14 mouse cellular contexts compared by ENCODE assay signal in the genomic region with DNA sequence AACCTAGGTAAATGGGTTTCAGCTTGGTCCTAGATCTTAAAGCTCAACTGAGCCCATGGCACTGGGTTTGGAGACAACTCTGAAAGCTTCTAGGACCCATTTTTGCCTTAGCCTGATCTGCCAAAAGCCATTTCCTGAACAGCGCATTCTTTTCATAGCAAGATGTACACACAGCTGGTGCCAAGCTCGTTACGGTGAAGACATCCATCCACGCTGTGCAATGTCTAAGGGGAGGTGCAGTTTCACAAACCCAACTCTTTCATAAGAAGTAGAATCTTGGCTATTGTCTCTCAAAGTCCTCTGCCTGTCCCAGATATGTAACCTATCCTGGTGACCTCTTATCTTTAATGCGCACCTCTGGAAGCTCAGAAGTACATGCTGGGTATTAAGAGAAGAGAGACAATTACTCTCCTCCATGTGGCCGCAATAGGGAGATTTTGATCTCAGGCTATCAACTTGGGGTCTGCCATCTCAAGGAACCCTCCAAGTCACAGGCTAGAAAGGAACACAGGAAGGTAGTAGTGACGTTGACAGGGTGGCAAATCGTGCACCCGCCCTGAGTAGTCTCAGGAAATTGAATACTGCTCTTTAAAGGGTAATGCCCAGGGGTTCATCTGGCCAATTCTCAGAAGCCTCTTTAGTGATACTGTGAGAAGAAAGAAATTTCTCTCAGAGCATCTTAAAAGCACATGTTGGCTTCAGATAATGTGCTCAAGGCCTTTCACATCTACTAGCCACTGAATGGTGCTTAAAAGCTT.
DNase-seq lines count a peak whose midpoint lies in the region; ATAC-seq lines count a peak whose summit lies in the region.
"Had no signal": no experiment of that assay in that cellular context is flagged by ENCODE, and none has a peak within 500 bp of the region (broad histone marks: within the 10 kb centered on the region; RNA-seq: fewer than 3 reads in every experiment).

No protein-coding gene starts in this region.

- no peaks in the 10 kb centered on the region for H3K27me3 ChIP-seq in intestine, embryonic 15.5 days (replicated peaks)
- H3K27me3 ChIP-seq: heart, embryonic 15.5 days; midbrain, embryonic 15.5 days had no signal

- no peaks in the 10 kb centered on the region for H3K9me3 ChIP-seq in intestine, embryonic 15.5 days
- H3K9me3 ChIP-seq: forebrain, embryonic 10.5 days; heart, embryonic 15.5 days; midbrain, embryonic 15.5 days had no signal

- ATAC-seq in frontal cortex, adult (ENCODE audit: low TSS enrichment) = peak; percentile 94
- ATAC-seq in megakaryocyte, adult 5-6 weeks (ENCODE audit: poor library complexity, severe bottlenecking) = peak; percentile 83
- no peak for ATAC-seq in intestine, embryonic 15.5 days
- ATAC-seq: midbrain, embryonic 15.5 days had no signal

- no peak overlapping the region for H3K27ac ChIP-seq in intestine, embryonic 15.5 days
- H3K27ac ChIP-seq: forebrain, embryonic 10.5 days; heart, embryonic 15.5 days; midbrain, embryonic 15.5 days had no signal

- no peak overlapping the region for H3K4me3 ChIP-seq in intestine, embryonic 15.5 days (replicated peaks)
- H3K4me3 ChIP-seq: forebrain, embryonic 10.5 days; heart, embryonic 15.5 days; midbrain, embryonic 15.5 days had no signal

- WGBS in intestine, embryonic 15.5 days = 65% methylated on average over 9 of the region's 9 CpGs

- 0 out of 2 replicates have a peak, but pooled peaks cover 3% of the 10 kb centered on the region for H3K4me1 ChIP-seq in intestine, embryonic 15.5 days (replicated peaks)
- H3K4me1 ChIP-seq: heart, embryonic 15.5 days; midbrain, embryonic 15.5 days had no signal

- no peak for DNase-seq in frontal cortex, postnatal 10 days (ENCODE audit: low spot score in 2 of 2)
- DNase-seq in right cerebral cortex, postnatal 25 days = peak; percentile 4
- DNase-seq in right cerebral cortex, postnatal 4 days = no peak
- DNase-seq in cerebellum, adult 9-10 months = no peak
- no peak for DNase-seq in cerebellum, adult 11-12 months
- DNase-seq: adrenal gland, adult 8-10 months; gastrocnemius, postnatal 10 days; kidney, postnatal 4 days had no signal

- H3K9ac ChIP-seq in intestine, embryonic 15.5 days = no peak overlapping the region
- H3K9ac ChIP-seq: heart, embryonic 15.5 days; midbrain, embryonic 15.5 days had no signal

- no peak overlapping the region for H3K4me2 ChIP-seq in intestine, embryonic 15.5 days (replicated peaks)
- H3K4me2 ChIP-seq: heart, embryonic 15.5 days; midbrain, embryonic 15.5 days had no signal

- no peaks in the 10 kb centered on the region for H3K36me3 ChIP-seq in intestine, embryonic 15.5 days
- H3K36me3 ChIP-seq: forebrain, embryonic 10.5 days; heart, embryonic 15.5 days; midbrain, embryonic 15.5 days had no signal
